Mouse (Mus musculus): ENCODE results near the gene Gm49711. TPM values are rescaled to one million over a fixed set of nuclear protein-coding genes. Genes with fewer than 3 reads are reported as not detected.
A peak's percentile ranks its signal among the peaks of the same experiment; 100 is the strongest.

Gm49711 gene
- polyA plus RNA-seq, 1 experiment from 2014 or later, result 0.56 TPM

DNA sequence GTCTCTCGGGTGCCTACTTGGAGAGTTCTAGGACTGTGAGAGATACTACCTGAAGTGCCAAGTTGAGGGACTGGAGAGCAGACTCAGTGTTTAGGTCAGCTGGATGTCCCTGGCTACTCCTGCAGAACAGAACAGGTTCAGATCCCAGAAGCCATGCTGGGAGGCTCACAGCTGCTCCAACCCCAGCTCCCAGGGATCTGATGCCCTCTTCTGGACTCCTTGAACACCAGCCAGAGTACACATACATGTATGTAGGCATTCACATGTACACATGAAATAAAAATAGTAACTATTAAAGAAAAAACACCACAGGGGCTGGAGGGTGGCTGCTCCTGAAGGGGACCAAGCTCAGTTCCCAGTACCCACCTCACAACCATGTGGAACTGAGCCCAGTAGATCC, 119.6 kb downstream of the Gm49711 start:
- Histone ChIP-seq H3K9ac (replicated peaks; ENCODE audit: low read depth, low read length) (no peak overlapping the region), H3K9me3 (ENCODE audit: control insufficient read depth, low read length) (no peaks in the 10 kb centered on the region), H3K27me3 (ENCODE audit: control insufficient read depth, insufficient read depth, low read length) (no peaks in the 10 kb centered on the region), H3K4me3 (ENCODE audit: low read depth, low read length) (no peak overlapping the region), H3K27ac (ENCODE audit: low read depth, low read length) (no peak overlapping the region), H3K4me2 (ENCODE audit: low read depth, low read length) (no peak overlapping the region), H3K36me3 (ENCODE audit: control insufficient read depth, insufficient read depth, low read length) (no peaks in the 10 kb centered on the region), H3K4me1 (ENCODE audit: control insufficient read depth, insufficient read depth, low read length) (no peaks in the 10 kb centered on the region)
- ATAC-seq (ENCODE audit: low read depth), result no peak
- 94% methylated on average over 1 of the region's 1 CpGs for WGBS

DNA sequence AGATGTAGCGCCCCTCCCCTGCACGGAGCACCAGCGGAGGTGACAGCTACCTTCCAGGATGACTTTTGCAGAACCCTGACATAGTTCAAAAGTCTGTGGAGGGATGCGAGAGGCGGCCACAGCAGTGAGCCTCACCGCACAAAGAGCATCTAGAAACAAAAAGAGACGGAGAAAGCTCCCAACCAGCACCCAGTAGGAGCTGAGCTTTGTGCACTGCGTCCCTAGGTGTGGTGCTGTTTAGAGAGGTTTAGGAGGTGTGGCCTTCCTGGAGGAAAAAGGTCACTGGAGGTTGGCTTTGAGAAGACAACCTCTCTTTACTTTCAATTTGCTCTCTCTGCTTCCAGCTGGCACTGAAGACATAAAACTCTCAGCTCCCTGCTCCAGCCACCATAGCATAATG, 121.2 kb downstream of the Gm49711 start:
- ATAC-seq (ENCODE audit: low read depth), result no peak
- 70% methylated on average over 8 of the region's 8 CpGs for WGBS

DNA sequence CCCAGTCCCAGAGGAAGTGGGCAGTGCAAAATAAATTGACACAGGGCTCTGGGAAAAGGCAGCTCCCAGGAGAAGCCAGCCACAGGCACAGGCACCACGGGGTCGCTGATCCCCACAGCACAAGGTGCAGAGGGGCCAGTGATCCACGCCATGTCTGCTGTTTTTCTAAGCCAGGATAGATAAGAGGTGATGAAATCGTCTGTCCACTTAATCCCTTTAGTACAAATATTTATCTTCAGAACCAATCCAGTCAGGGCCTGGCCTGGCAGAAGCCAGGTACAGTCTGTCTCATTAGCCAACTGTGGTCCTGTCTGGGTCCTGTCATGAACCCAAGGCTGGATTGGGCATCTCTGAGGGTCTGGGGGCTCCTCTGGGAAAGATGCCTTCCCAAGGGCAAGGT, 125.4 kb downstream of the Gm49711 start:
- H3K9me3 ChIP-seq (ENCODE audit: control insufficient read depth, low read length), result no peaks in the 10 kb centered on the region
- no peak overlapping the region for H3K4me2 ChIP-seq (ENCODE audit: low read depth, low read length)
- 84% methylated on average over 4 of the region's 4 CpGs for WGBS
- no peak overlapping the region for H3K27ac ChIP-seq (ENCODE audit: low read depth, low read length)
- no peak overlapping the region for H3K9ac ChIP-seq (replicated peaks; ENCODE audit: low read depth, low read length)
- no peaks in the 10 kb centered on the region for H3K36me3 ChIP-seq (ENCODE audit: control insufficient read depth, insufficient read depth, low read length)
- no peak for ATAC-seq (ENCODE audit: low read depth)
- no peak overlapping the region for H3K4me3 ChIP-seq (ENCODE audit: low read depth, low read length)
- H3K27me3 ChIP-seq (ENCODE audit: control insufficient read depth, insufficient read depth, low read length), result no peaks in the 10 kb centered on the region
- H3K4me1 ChIP-seq (ENCODE audit: control insufficient read depth, insufficient read depth, low read length), result no peaks in the 10 kb centered on the region

More for the DNA sequence above, 121.2 kb downstream of the Gm49711 start:
- Histone ChIP-seq H3K27ac (ENCODE audit: low read depth, low read length) (no peak overlapping the region), H3K9me3 (ENCODE audit: control insufficient read depth, low read length) (no peaks in the 10 kb centered on the region), H3K4me1 (ENCODE audit: control insufficient read depth, insufficient read depth, low read length) (no peaks in the 10 kb centered on the region), H3K9ac (replicated peaks; ENCODE audit: low read depth, low read length) (no peak overlapping the region), H3K27me3 (ENCODE audit: control insufficient read depth, insufficient read depth, low read length) (no peaks in the 10 kb centered on the region), H3K4me2 (ENCODE audit: low read depth, low read length) (no peak overlapping the region), H3K4me3 (ENCODE audit: low read depth, low read length) (no peak overlapping the region), H3K36me3 (ENCODE audit: control insufficient read depth, insufficient read depth, low read length) (no peaks in the 10 kb centered on the region)

DNA sequence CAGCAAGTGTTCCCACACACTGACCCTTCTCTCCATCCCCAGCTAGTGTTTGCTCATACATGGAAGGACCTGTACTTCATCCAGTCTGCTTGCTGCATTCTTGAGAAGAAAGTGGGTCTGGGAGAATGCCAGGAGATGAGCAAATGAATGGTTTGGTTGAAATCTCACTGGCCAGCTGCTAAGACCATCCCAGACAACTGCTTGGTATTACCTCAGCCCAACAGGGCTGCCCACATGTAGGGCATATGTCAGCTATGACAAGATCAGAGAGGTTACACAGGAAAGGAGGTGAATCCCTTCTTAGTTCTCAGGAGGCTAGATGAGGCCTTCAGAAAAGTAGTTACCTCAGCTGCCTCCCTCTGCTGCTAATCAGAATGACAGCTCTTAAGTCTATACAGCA, 132.5 kb downstream of the Gm49711 start:
- no peak for ATAC-seq (ENCODE audit: low read depth)
- H3K27me3 ChIP-seq (ENCODE audit: control insufficient read depth, insufficient read depth, low read length), result no peaks in the 10 kb centered on the region
- H3K36me3 ChIP-seq (ENCODE audit: control insufficient read depth, insufficient read depth, low read length), result no peaks in the 10 kb centered on the region
- no peak overlapping the region for H3K9ac ChIP-seq (replicated peaks; ENCODE audit: low read depth, low read length)
- H3K4me2 ChIP-seq (ENCODE audit: low read depth, low read length), result no peak overlapping the region
- H3K9me3 ChIP-seq (ENCODE audit: control insufficient read depth, low read length), result peaks cover 3% of the 10 kb centered on the region; the same call in 1 of the 2 replicates
- H3K4me3 ChIP-seq (ENCODE audit: low read depth, low read length), result no peak overlapping the region
- H3K27ac ChIP-seq (ENCODE audit: low read depth, low read length), result no peak overlapping the region
- no peaks in the 10 kb centered on the region for H3K4me1 ChIP-seq (ENCODE audit: control insufficient read depth, insufficient read depth, low read length)

DNA sequence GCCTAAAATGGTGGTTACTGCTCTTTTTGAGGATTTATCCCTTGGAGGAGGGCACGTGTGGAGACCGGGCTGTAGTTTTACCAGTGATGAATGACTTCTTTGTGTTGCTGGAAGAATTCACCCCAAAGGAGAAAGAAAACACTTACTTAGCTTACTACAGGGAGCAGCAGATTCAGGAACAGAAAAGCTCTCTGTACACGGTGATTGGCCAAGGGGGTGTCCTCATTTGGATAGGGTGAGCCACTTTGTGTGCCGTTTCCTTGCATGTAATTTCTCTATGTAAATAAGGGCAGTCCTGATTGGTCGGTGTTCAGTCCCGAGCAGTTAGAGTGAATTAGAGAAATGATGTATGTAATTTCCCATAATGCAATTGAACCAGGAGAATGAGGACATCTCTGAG, 137.0 kb downstream of the Gm49711 start:
- Histone ChIP-seq H3K4me2 (ENCODE audit: low read depth, low read length) (no peak overlapping the region), H3K4me3 (ENCODE audit: low read depth, low read length) (no peak overlapping the region), H3K27ac (ENCODE audit: low read depth, low read length) (no peak overlapping the region), H3K36me3 (ENCODE audit: control insufficient read depth, insufficient read depth, low read length) (no peaks in the 10 kb centered on the region), H3K9ac (replicated peaks; ENCODE audit: low read depth, low read length) (no peak overlapping the region), H3K27me3 (ENCODE audit: control insufficient read depth, insufficient read depth, low read length) (no peaks in the 10 kb centered on the region), H3K9me3 (ENCODE audit: control insufficient read depth, low read length) (peaks cover 3% of the 10 kb centered on the region; the same call in 1 of the 2 replicates), H3K4me1 (ENCODE audit: control insufficient read depth, insufficient read depth, low read length) (no peaks in the 10 kb centered on the region)
- WGBS, result 68% methylated on average over 6 of the region's 6 CpGs
- no peak for ATAC-seq (ENCODE audit: low read depth)

DNA sequence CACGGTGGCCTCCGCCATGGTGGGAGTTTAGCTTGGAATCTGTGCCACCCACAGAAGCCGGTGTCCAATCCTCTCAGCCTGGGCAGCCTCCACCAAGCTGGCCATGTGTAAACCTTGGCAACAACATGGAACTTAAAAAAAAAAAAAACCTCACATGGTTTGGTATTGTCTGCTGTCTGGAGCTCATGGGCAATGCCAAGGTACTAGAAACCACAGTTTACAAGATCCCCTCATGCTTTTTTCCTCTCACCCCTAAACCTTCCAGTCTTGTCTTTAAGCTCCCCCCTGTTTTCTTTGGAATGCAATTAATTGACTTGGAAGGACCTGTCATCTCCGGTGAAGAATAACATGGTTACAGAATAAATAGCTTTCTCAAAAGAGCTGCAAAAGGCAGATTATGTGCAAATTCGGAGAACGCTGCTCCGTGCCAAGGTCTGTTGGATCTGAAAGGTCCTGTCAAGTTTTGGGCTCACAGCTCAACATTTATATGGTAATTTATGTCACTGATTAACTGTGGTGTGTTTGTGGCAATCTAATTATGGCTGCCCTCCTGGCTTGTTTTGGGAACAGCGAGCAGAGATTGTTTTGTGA, 138.7 kb downstream of the Gm49711 start:
- H3K27ac ChIP-seq (ENCODE audit: low read depth, low read length), result no peak overlapping the region
- no peak overlapping the region for H3K4me3 ChIP-seq (ENCODE audit: low read depth, low read length)
- no peaks in the 10 kb centered on the region for H3K36me3 ChIP-seq (ENCODE audit: control insufficient read depth, insufficient read depth, low read length)
- H3K9ac ChIP-seq (replicated peaks; ENCODE audit: low read depth, low read length), result no peak overlapping the region
- 80% methylated on average over 8 of the region's 8 CpGs for WGBS
- ATAC-seq (ENCODE audit: low read depth), result no peak
- H3K9me3 ChIP-seq (ENCODE audit: control insufficient read depth, low read length), result peaks cover 3% of the 10 kb centered on the region; the same call in 1 of the 2 replicates
- no peaks in the 10 kb centered on the region for H3K27me3 ChIP-seq (ENCODE audit: control insufficient read depth, insufficient read depth, low read length)
- no peak overlapping the region for H3K4me2 ChIP-seq (ENCODE audit: low read depth, low read length)
- no peaks in the 10 kb centered on the region for H3K4me1 ChIP-seq (ENCODE audit: control insufficient read depth, insufficient read depth, low read length)

DNA sequence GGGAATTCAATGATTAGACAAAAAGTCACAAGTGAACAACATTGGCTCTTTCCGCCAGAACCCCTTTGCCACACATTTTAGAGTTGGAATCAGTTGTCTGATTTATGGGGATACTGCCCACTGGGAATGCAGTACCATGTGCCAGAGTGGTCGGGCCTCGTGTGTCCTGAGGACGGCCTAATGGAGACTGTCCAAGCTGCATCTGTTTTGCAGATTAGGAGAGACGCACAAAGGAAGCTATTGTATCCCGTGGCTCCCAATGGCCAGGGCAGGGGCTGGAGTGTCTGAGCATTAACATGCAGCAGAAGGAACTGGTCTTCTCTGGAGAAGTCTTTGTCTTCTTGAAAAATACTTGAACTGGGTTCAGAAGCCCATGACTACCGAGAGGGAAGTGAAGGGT, 142.5 kb downstream of the Gm49711 start:
- Histone ChIP-seq H3K27ac (ENCODE audit: low read depth, low read length) (no peak overlapping the region), H3K4me2 (ENCODE audit: low read depth, low read length) (no peak overlapping the region), H3K9ac (replicated peaks; ENCODE audit: low read depth, low read length) (no peak overlapping the region), H3K9me3 (ENCODE audit: control insufficient read depth, low read length) (no peaks in the 10 kb centered on the region), H3K36me3 (ENCODE audit: control insufficient read depth, insufficient read depth, low read length) (no peaks in the 10 kb centered on the region), H3K4me1 (ENCODE audit: control insufficient read depth, insufficient read depth, low read length) (no peaks in the 10 kb centered on the region), H3K27me3 (ENCODE audit: control insufficient read depth, insufficient read depth, low read length) (no peaks in the 10 kb centered on the region), H3K4me3 (ENCODE audit: low read depth, low read length) (no peak overlapping the region)
- WGBS, result 25% methylated on average over 7 of the region's 7 CpGs
- peak; percentile 87 for ATAC-seq (ENCODE audit: low read depth)

DNA sequence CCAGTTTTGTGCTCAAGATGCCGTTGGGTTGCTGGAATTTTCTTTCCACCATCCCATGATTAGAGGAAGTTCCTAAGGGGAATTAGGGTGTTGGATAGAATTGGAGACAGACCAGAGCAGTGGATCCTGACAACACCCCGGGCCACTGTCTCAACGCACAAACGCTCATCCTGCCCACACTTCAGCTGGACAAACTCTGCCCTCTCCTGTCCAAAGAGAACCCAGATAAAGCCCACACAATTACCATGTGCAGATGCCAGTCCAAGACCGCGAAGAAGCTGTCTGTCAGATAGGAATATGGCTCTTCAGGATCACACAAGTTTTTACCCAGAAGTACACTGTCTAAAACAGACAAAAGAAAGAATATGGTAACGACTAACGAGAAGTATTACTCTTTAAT, 145.5 kb downstream of the Gm49711 start:
- no peak overlapping the region for H3K27ac ChIP-seq (ENCODE audit: low read depth, low read length)

DNA sequence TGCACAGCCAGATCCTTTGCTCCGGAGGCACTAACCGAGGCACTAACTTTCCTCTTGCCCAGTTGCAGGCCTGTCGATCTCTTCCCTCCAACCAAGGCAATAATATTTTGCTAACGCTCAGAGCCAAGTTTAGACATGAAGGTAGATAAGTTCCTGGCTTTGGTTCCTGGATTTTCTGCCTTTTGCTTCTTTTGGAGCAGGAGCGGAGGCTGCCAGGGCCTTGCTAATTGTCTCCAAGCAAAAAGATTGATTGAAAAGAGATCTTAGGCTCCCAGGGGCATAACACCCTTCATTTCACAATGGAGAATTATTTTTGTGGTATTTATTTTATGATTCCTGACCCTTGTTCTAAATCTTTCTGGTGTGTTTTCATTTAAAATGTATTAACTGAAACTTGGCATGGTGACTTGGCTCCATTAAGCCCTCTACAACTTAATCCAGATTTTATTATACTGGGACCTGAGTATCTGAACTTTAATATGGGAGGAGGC, 151.2 kb downstream of the Gm49711 start:
- Histone ChIP-seq H3K9me3 (ENCODE audit: control insufficient read depth, low read length) (no peaks in the 10 kb centered on the region), H3K4me2 (ENCODE audit: low read depth, low read length) (no peak overlapping the region), H3K27me3 (ENCODE audit: control insufficient read depth, insufficient read depth, low read length) (no peaks in the 10 kb centered on the region), H3K9ac (replicated peaks; ENCODE audit: low read depth, low read length) (no peak overlapping the region), H3K4me3 (ENCODE audit: low read depth, low read length) (no peak overlapping the region), H3K27ac (ENCODE audit: low read depth, low read length) (no peak overlapping the region), H3K4me1 (ENCODE audit: control insufficient read depth, insufficient read depth, low read length) (no peaks in the 10 kb centered on the region), H3K36me3 (ENCODE audit: control insufficient read depth, insufficient read depth, low read length) (no peaks in the 10 kb centered on the region)
- 90% methylated on average over 5 of the region's 5 CpGs for WGBS
- ATAC-seq (ENCODE audit: low read depth), result no peak

More for the DNA sequence above, 145.5 kb downstream of the Gm49711 start:
- no peak for ATAC-seq (ENCODE audit: low read depth)
- Histone ChIP-seq H3K4me2 (ENCODE audit: low read depth, low read length) (no peak overlapping the region), H3K27me3 (ENCODE audit: control insufficient read depth, insufficient read depth, low read length) (no peaks in the 10 kb centered on the region), H3K4me1 (ENCODE audit: control insufficient read depth, insufficient read depth, low read length) (no peaks in the 10 kb centered on the region), H3K9me3 (ENCODE audit: control insufficient read depth, low read length) (no peaks in the 10 kb centered on the region), H3K36me3 (ENCODE audit: control insufficient read depth, insufficient read depth, low read length) (no peaks in the 10 kb centered on the region), H3K4me3 (ENCODE audit: low read depth, low read length) (no peak overlapping the region), H3K9ac (replicated peaks; ENCODE audit: low read depth, low read length) (no peak overlapping the region)
- WGBS, result 88% methylated on average over 8 of the region's 8 CpGs

Data from neural tube, embryonic 14.5 days (tissue).